Mouse (Mus musculus) lung, embryonic 14.5 days (tissue): ENCODE measurements at regions not wholly inside any gene's neighbourhood (a gene's known extent, or its start where the extent isn't known, plus 50 kb on each side); places are given as distances from the start of the nearest gene placed in this dataset.

Experiments used
- ATAC-seq: fragments of 200-750 bp; cut with Nextera tagmentation; 2 replicates; pipeline ENCODE4 v1.8.0; 2017; ENCODE audit warnings: mild to moderate bottlenecking, moderate TSS enrichment, moderate library complexity; ENCODE audit not compliant: insufficient read depth
- DNase-seq: peaks from one replicate; pipeline ENCODE4 v3.0.0-alpha.2; 2015
- H3K27ac ChIP-seq: fragments of 300-500 bp; sonication (generic); 2 replicates; pipeline ENCODE4 v1.5.1; 2014; ENCODE audit warnings: low read depth, mild to moderate bottlenecking, moderate library complexity
- H3K27me3 ChIP-seq: fragments of 300-500 bp; sonication (generic); 2 replicates; pipeline ENCODE4 v1.6.1; 2014; ENCODE audit warnings: low read length, control low read depth; ENCODE audit not compliant: insufficient read depth
- H3K36me3 ChIP-seq: fragments of 300-500 bp; sonication (generic); 2 replicates; pipeline ENCODE4 v1.6.1; 2014; ENCODE audit warnings: control low read depth; ENCODE audit not compliant: insufficient read depth
- H3K4me1 ChIP-seq: fragments of 300-500 bp; sonication (generic); 2 replicates; pipeline ENCODE4 v1.6.1; 2014; ENCODE audit warnings: antibody characterized with exemption, control low read depth; ENCODE audit not compliant: insufficient read depth
- H3K4me2 ChIP-seq: fragments of 300-500 bp; sonication (generic); 2 replicates; pipeline ENCODE4 v1.6.1; 2014; ENCODE audit warnings: mild to moderate bottlenecking
- H3K4me3 ChIP-seq: fragments of 300-500 bp; sonication (generic); 2 replicates; pipeline ENCODE4 v1.5.1; 2014; ENCODE audit warnings: low read depth, low read length
- H3K9ac ChIP-seq: fragments of 300-500 bp; sonication (generic); 2 replicates; pipeline ENCODE4 v1.6.1; 2014
- H3K9me3 ChIP-seq: fragments of 300-500 bp; sonication (generic); 2 replicates; pipeline ENCODE4 v1.6.1; 2016; ENCODE audit warnings: low read depth, low read length, control low read depth
- CTCF ChIP-seq: IDR thresholded peaks from 2 replicates; pipeline ENCODE4 v1.5.1; 2016; ENCODE audit warnings: antibody characterized with exemption, low read depth
- WGBS: fragments of 180-500 bp; shearing (Covaris S2); extraction: QIAGEN DNeasy Blood & Tissue Kit; methylation state at CpG from one replicate; pipeline ENCODE4 v1.1.7; 2014; 5-methylcytosine and 5-hydroxymethylcytosine counted together

DNA sequence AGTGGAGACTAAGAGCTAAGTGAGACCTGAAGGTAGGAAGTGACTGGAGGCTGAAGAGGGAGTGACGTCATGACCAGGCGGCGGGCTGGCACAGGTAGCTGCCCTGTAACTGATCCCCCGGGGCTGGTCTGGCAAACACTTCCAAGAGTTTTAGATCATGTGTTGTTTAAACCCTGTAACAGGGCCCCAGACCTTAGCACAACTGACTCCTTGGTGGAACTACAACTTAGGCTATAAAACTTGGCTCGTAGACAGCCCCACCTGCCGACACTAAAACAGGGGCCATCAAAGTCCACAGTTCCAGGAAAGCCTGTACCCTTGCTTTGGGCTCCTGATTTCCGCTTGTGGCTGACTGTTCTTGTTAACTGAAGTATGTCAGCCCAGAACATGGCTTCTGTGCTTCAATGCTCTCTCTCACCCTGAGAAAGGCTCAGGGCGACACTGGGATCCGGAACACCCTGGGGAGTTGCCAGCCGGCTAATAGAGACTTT lies 92.6 kb upstream of the Ubl3 start:
- Histone ChIP-seq H3K36me3 (no peaks in the 10 kb centered on the region), H3K27me3 (no peaks in the 10 kb centered on the region), H3K9ac (no peak overlapping the region), H3K4me2 (no peak overlapping the region), H3K9me3 (no peaks in the 10 kb centered on the region), H3K27ac (peak overlapping the region; percentile 34; the same call in 1 of the 2 replicates), H3K4me3 (no peak overlapping the region), H3K4me1 (no peaks in the 10 kb centered on the region)
- no peak for TF ChIP-seq CTCF
- ATAC-seq (no peak), DNase-seq (peak; percentile 51)
- 67% methylated on average over 10 of the region's 10 CpGs for whole genome bisulfite sequencing

DNA sequence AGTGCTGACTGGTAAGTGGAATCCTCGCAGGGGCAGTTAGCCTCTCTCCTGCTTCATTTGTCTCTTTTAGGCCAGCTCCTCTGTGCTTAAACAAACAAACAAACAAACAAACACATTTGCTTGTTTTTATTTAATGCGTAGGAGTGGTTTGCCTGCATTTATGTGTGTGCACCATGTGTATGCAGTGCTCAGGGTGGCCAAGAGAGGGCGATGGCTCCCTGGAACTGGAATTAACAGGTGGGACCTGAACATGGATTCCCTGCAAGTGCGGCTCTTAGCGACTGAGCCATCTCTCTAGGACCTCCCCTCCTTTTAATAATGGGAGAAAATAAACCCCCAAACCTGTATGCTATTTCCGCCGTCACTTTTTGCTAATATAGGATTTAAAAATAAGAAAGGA lies 91.8 kb upstream of the Ubl3 start:
- 93% methylated on average over 7 of the region's 7 CpGs for WGBS
- Histone ChIP-seq H3K4me1 (no peaks in the 10 kb centered on the region), H3K4me3 (no peak overlapping the region), H3K9ac (no peak overlapping the region), H3K27ac (no peak overlapping the region), H3K36me3 (no peaks in the 10 kb centered on the region), H3K27me3 (no peaks in the 10 kb centered on the region), H3K4me2 (no peak overlapping the region), H3K9me3 (no peaks in the 10 kb centered on the region)
- TF ChIP-seq CTCF, result peak; percentile 41
- DNase-seq (no peak), ATAC-seq (no peak)

DNA sequence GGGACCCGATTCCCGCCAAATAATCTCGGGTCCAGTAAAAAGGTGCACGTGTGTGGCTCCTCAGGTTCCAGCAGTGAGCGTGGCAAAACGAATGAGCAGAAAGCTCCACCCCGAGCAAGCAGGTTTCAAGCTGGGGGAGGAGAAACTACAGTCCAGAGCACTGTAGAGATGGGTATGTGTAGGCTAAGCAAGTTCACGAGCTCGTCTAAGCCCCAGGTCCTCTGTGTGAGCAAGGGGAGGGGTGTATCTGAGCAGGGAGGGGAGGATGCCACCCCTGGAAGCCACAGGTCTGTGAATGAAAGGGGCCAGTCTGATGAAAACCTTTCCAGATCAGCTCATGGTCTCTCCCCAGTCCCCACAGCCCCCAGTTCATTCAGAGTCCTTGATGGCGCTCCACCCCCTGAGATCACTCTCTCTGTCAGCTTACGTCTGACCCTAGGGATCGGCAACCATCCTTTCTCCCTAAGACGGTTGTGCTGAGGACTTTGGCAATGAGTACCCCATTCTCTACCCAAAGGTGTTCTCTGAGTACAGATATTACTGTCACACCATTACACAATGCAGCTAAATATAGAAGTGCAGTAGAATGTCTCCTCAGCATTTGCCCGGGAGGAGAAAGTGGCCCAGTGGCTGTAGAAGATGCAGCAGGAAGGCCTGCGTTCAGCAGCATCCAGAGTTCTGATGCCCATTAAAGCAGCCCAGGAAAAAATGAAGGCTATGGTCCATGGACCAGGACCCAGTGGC lies 89.2 kb upstream of the Ubl3 start:
- no peak for TF ChIP-seq CTCF
- Histone ChIP-seq H3K27ac (no peak overlapping the region), H3K4me3 (no peak overlapping the region), H3K4me1 (no peaks in the 10 kb centered on the region), H3K9me3 (no peaks in the 10 kb centered on the region), H3K4me2 (no peak overlapping the region), H3K27me3 (no peaks in the 10 kb centered on the region), H3K9ac (no peak overlapping the region), H3K36me3 (no peaks in the 10 kb centered on the region)
- DNase-seq (no peak), ATAC-seq (no peak)
- 39% methylated on average over 15 of the region's 15 CpGs for WGBS

DNA sequence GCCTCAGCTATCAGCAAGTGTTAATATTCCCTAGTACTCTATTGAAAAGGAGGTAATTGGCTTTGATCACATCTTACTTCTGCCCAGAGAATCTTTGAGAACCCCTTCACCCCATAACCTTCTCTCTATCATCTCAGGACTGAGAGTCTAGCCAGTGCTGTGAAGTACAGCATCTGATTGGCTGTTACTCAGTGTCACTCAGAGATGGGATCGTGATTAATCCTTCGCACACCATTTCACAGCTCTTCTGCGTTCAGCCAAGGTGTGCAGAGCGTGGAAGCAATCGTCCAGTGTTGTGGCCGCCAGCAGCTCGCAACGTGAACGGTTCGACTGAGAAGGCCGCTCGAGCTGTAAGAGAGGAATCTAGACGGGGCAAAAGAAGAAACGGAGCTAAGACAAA lies 87.9 kb upstream of the Ubl3 start:
- 34% methylated on average over 13 of the region's 14 CpGs for WGBS
- no peak for ATAC-seq

DNA sequence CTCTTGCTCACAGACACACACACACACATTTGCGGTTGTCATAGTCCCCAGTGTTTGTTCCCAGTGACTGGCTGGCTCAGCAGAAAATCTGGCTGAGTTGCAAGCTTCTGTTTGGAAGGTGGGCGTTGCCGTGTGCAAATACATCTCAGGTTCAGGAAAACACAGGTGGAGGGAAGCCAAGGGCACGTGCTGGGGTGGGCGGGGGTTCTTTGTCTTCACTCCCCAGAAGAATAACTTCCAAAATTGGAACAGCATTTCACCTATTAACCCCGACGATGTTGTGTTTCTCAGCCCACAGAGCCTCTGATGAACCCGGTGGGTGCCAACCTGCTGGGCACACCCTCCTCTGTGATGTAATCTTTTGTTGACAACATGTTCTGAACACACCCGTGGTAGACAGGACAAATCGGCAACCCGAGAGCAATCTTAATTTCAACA lies 82.3 kb upstream of the Ubl3 start:
- DNase-seq, result peak; percentile 52
- no peak for TF ChIP-seq CTCF
- ATAC-seq, result no peak
- Histone ChIP-seq H3K4me1 (peaks cover 14% of the 10 kb centered on the region), H3K9ac (no peak overlapping the region), H3K27ac (peak overlapping the region; percentile 6; the same call in 1 of the 2 replicates), H3K9me3 (no peaks in the 10 kb centered on the region), H3K4me3 (no peak overlapping the region), H3K4me2 (no peak overlapping the region), H3K36me3 (no peaks in the 10 kb centered on the region), H3K27me3 (no peaks in the 10 kb centered on the region)
- WGBS, result 45% methylated on average over 11 of the region's 11 CpGs

More for the DNA sequence above, 87.9 kb upstream of the Ubl3 start:
- H3K27me3 ChIP-seq, result no peaks in the 10 kb centered on the region
- H3K9ac ChIP-seq, result no peak overlapping the region
- H3K9me3 ChIP-seq, result no peaks in the 10 kb centered on the region
- no peak for TF ChIP-seq CTCF
- no peak for DNase-seq
- no peak overlapping the region for H3K27ac ChIP-seq
- no peak overlapping the region for H3K4me3 ChIP-seq
- H3K4me1 ChIP-seq, result no peaks in the 10 kb centered on the region
- no peaks in the 10 kb centered on the region for H3K36me3 ChIP-seq
- H3K4me2 ChIP-seq, result 0 out of 2 replicates have a peak overlapping the region, but pooled peaks have one; percentile 7

DNA sequence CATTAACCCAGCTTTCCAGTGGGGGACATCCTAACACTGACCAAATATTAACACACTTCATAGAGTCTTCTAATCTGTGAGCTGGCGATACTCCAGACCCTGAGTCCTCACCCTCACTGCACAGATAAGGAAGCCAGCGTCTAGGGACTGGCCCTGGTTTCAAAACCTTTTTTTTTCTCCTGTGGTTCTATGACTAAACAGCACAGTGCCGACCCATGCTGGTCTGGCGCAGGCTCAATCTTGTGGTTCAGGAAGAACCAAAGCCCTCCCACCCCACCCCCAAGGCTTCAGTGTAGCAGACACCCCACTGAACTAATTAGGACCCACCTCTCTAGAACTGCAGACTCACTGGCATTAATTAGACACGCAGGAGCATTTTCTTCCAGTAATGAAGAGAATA lies 81.4 kb upstream of the Ubl3 start:
- H3K36me3 ChIP-seq, result no peaks in the 10 kb centered on the region
- H3K9ac ChIP-seq, result no peak overlapping the region
- no peaks in the 10 kb centered on the region for H3K9me3 ChIP-seq
- no peak overlapping the region for H3K4me3 ChIP-seq
- 32% methylated on average over 5 of the region's 5 CpGs for WGBS
- DNase-seq (peak; percentile 63), ATAC-seq (peak; percentile 62)
- no peak overlapping the region for H3K4me2 ChIP-seq
- H3K27me3 ChIP-seq, result no peaks in the 10 kb centered on the region
- peaks cover 14% of the 10 kb centered on the region for H3K4me1 ChIP-seq
- TF ChIP-seq CTCF, result no peak
- H3K27ac ChIP-seq, result no peak overlapping the region

DNA sequence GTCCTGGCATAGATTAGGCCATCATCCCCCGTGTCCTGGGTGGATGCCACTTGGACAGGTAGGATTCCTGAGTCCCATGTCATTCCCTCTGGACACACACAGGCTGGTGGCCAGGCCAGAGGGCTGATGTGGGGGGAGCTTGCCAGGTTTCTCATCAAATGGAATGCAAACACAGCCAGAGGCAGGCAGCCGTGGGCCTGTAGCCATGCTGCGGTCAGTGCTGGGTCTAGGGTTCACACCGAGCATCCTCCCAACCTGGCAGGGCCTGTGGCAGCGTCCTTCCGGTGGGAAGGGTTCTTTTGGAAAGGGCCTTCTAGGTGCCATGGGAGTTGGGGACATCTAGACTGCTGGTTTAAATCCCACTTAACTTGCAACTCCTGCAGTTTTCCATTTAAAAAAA lies 80.7 kb upstream of the Ubl3 start:
- H3K27me3 ChIP-seq, result no peaks in the 10 kb centered on the region
- no peak overlapping the region for H3K4me3 ChIP-seq
- H3K4me1 ChIP-seq, result peaks cover 14% of the 10 kb centered on the region
- DNase-seq, result no peak
- 73% methylated on average over 6 of the region's 6 CpGs for WGBS
- H3K9me3 ChIP-seq, result no peaks in the 10 kb centered on the region
- H3K27ac ChIP-seq, result peak overlapping the region; percentile 15
- no peak for TF ChIP-seq CTCF
- ATAC-seq, result no peak
- no peak overlapping the region for H3K4me2 ChIP-seq
- no peak overlapping the region for H3K9ac ChIP-seq
- no peaks in the 10 kb centered on the region for H3K36me3 ChIP-seq
